11 mouse cellular contexts compared by ENCODE assay signal in genomic region chr7:142661046-142661445, GRCm38 (mm10). TPM values are rescaled to one million over a fixed set of nuclear protein-coding genes. Genes with fewer than 3 reads are reported as not detected.
A peak's percentile ranks its signal among the peaks of the same experiment; 100 is the strongest.
DNase-seq lines count a peak whose midpoint lies in the region; ATAC-seq lines count a peak whose summit lies in the region.
"Had no signal": no experiment of that assay in that cellular context is flagged by ENCODE, and none has a peak within 500 bp of the region (broad histone marks: within the 10 kb centered on the region; RNA-seq: fewer than 3 reads in every experiment).

No protein-coding gene starts in this region.

- H3K27me3 ChIP-seq in kidney, embryonic 14.5 days (ENCODE audit: control insufficient read depth, insufficient read depth, low read length), result peaks cover 86% of the 10 kb centered on the region
- peaks cover 97% of the 10 kb centered on the region for H3K27me3 ChIP-seq in forebrain, embryonic 11.5 days (ENCODE audit: control insufficient read depth, insufficient read depth, low read length)
- peaks cover 90% of the 10 kb centered on the region for H3K27me3 ChIP-seq in limb, embryonic 12.5 days
- peaks cover 64% of the 10 kb centered on the region for H3K27me3 ChIP-seq in neural tube, embryonic 14.5 days (ENCODE audit: control insufficient read depth, insufficient read depth, low read length)

- DNase-seq in kidney, postnatal 14 days, result no peak
- DNase-seq in forebrain, embryonic 11.5 days (ENCODE audit: low spot score), result no peak
- DNase-seq in spleen, adult 12 weeks (ENCODE audit: low spot score), result no peak
- DNase-seq in adrenal gland, adult 2 months, result no peak
- no peak for DNase-seq in layer of hippocampus, postnatal 36 days
- DNase-seq: cerebellum, postnatal 25 days had no signal

- peak overlapping the region; percentile 64 for H3K4me3 ChIP-seq in kidney, embryonic 14.5 days (ENCODE audit: low read length)
- peak overlapping the region; percentile 28 for H3K4me3 ChIP-seq in forebrain, embryonic 11.5 days (ENCODE audit: low read depth, low read length)
- peak overlapping the region; percentile 66 for H3K4me3 ChIP-seq in limb, embryonic 12.5 days (replicated peaks)
- H3K4me3 ChIP-seq in neural tube, embryonic 14.5 days (ENCODE audit: low read depth, low read length), result peak overlapping the region; percentile 20; the same call in 1 of the 2 replicates
- H3K4me3 ChIP-seq: megakaryocyte, embryonic 14.5 days had no signal

- peak overlapping the region; percentile 88 for H3K9ac ChIP-seq in kidney, embryonic 14.5 days (ENCODE audit: low read depth, low read length)
- no peak overlapping the region for H3K9ac ChIP-seq in forebrain, embryonic 11.5 days (ENCODE audit: low read length)
- peak overlapping the region; percentile 96 for H3K9ac ChIP-seq in limb, embryonic 12.5 days (replicated peaks)
- H3K9ac ChIP-seq in neural tube, embryonic 14.5 days (replicated peaks; ENCODE audit: low read depth, low read length), result no peak overlapping the region

- peaks cover 3% of the 10 kb centered on the region; the same call in 1 of the 2 replicates for H3K36me3 ChIP-seq in kidney, embryonic 14.5 days (ENCODE audit: control insufficient read depth, insufficient read depth, low read length)
- no peaks in the 10 kb centered on the region for H3K36me3 ChIP-seq in forebrain, embryonic 11.5 days (ENCODE audit: control insufficient read depth, insufficient read depth, low read length)
- peaks cover 13% of the 10 kb centered on the region for H3K36me3 ChIP-seq in limb, embryonic 12.5 days
- no peaks in the 10 kb centered on the region for H3K36me3 ChIP-seq in neural tube, embryonic 14.5 days (ENCODE audit: control insufficient read depth, insufficient read depth, low read length)

- H3K4me1 ChIP-seq in kidney, embryonic 14.5 days (ENCODE audit: control insufficient read depth, insufficient read depth, low read length), result peaks cover 16% of the 10 kb centered on the region
- peaks cover 12% of the 10 kb centered on the region for H3K4me1 ChIP-seq in forebrain, embryonic 11.5 days (replicated peaks; ENCODE audit: control insufficient read depth, insufficient read depth, low read length)
- peaks cover 33% of the 10 kb centered on the region for H3K4me1 ChIP-seq in limb, embryonic 12.5 days (replicated peaks)
- peaks cover 15% of the 10 kb centered on the region; the same call in 1 of the 2 replicates for H3K4me1 ChIP-seq in neural tube, embryonic 14.5 days (ENCODE audit: control insufficient read depth, insufficient read depth, low read length)

- WGBS in kidney, embryonic 14.5 days, result under 1% methylated on average over 25 of the region's 25 CpGs
- WGBS in forebrain, embryonic 11.5 days, result under 1% methylated on average over 25 of the region's 25 CpGs
- under 1% methylated on average over 25 of the region's 25 CpGs for WGBS in limb, embryonic 12.5 days
- WGBS in neural tube, embryonic 14.5 days, result 2% methylated on average over 25 of the region's 25 CpGs

- H3K4me2 ChIP-seq in kidney, embryonic 14.5 days (replicated peaks; ENCODE audit: low read depth, low read length), result peak overlapping the region; percentile 67
- H3K4me2 ChIP-seq in forebrain, embryonic 11.5 days (ENCODE audit: low read depth, low read length, severe bottlenecking), result peak overlapping the region; percentile 49
- peak overlapping the region; percentile 66 for H3K4me2 ChIP-seq in limb, embryonic 12.5 days
- no peak overlapping the region; the same call in 1 of the 2 replicates for H3K4me2 ChIP-seq in neural tube, embryonic 14.5 days (ENCODE audit: low read depth, low read length)

- ATAC-seq in kidney, embryonic 14.5 days (ENCODE audit: low FRiP score, low TSS enrichment), result no peak
- ATAC-seq in forebrain, embryonic 11.5 days (replicated peaks; ENCODE audit: low FRiP score), result no peak
- ATAC-seq in limb, embryonic 12.5 days (ENCODE audit: insufficient number of reproducible peaks, insufficient read depth, low FRiP score, low TSS enrichment, low read depth), result no peak
- no peak for ATAC-seq in neural tube, embryonic 14.5 days (ENCODE audit: low read depth)

- H3K27ac ChIP-seq in kidney, embryonic 14.5 days (ENCODE audit: low read depth, low read length), result peak overlapping the region; percentile 92
- H3K27ac ChIP-seq in forebrain, embryonic 11.5 days (ENCODE audit: low read depth, low read length), result no peak overlapping the region
- peak overlapping the region; percentile 98 for H3K27ac ChIP-seq in limb, embryonic 12.5 days
- H3K27ac ChIP-seq in neural tube, embryonic 14.5 days (ENCODE audit: low read depth, low read length), result no peak overlapping the region

- no peaks in the 10 kb centered on the region for H3K9me3 ChIP-seq in kidney, embryonic 14.5 days (ENCODE audit: control insufficient read depth, low read length)
- H3K9me3 ChIP-seq in forebrain, embryonic 11.5 days (ENCODE audit: control insufficient read depth, low read length), result no peaks in the 10 kb centered on the region
- H3K9me3 ChIP-seq in limb, embryonic 12.5 days, result no peaks in the 10 kb centered on the region
- no peaks in the 10 kb centered on the region for H3K9me3 ChIP-seq in neural tube, embryonic 14.5 days (ENCODE audit: control insufficient read depth, low read length)
- H3K9me3 ChIP-seq: megakaryocyte, embryonic 14.5 days had no signal

RNA-seq across cellular contexts. Expression of gene Igf2, which starts 5.6 kb away (rescaled TPM):
- polyA plus RNA-seq in kidney, embryonic 14.5 days (2014; fragmentation: Nextera tagmentation; extraction: Ambion mirVana), result 627 and 715 TPM in 2 replicates
- 121 and 141 TPM in 2 replicates for polyA plus RNA-seq in forebrain, embryonic 11.5 days (2014; fragmentation: Nextera tagmentation; extraction: Ambion mirVana)
- polyA plus RNA-seq in limb, embryonic 12.5 days (2016; fragmentation: Nextera tagmentation; extraction: Ambion mirVana), result 815 and 938 TPM in 2 replicates
- 24.6 and 171 TPM in 2 replicates for polyA plus RNA-seq in neural tube, embryonic 14.5 days (2014; fragmentation: Nextera tagmentation; extraction: Ambion mirVana)
- 10 to 100 TPM in 1 of 2 experiments, 1 to 10 TPM in 1; 8.6 to 13.1 TPM for total RNA-seq in adrenal gland, adult 2 months (2021)
- 22.4 and 32.0 TPM in 2 replicates for polyA plus RNA-seq in adrenal gland, adult 2 months (2012; rRNA removed)
- 100 to 1,000 TPM in 1 of 2 experiments, 10 to 100 TPM in 1; 61.7 to 106 TPM for total RNA-seq in layer of hippocampus, postnatal 36 days (2021)

RNA-seq across cellular contexts. Expression of gene Gm49394, which starts 8.7 kb away (rescaled TPM):
- not detected in 2 replicates for polyA plus RNA-seq in kidney, embryonic 14.5 days (2014; fragmentation: Nextera tagmentation; extraction: Ambion mirVana)
- polyA plus RNA-seq in forebrain, embryonic 11.5 days (2014; fragmentation: Nextera tagmentation; extraction: Ambion mirVana), result not detected in 2 replicates
- not detected in 2 replicates for polyA plus RNA-seq in limb, embryonic 12.5 days (2016; fragmentation: Nextera tagmentation; extraction: Ambion mirVana)
- not detected in 2 replicates for polyA plus RNA-seq in neural tube, embryonic 14.5 days (2014; fragmentation: Nextera tagmentation; extraction: Ambion mirVana)
- not detected for total RNA-seq in adrenal gland, adult 2 months (2021)
- not detected in 2 replicates for polyA plus RNA-seq in adrenal gland, adult 2 months (2012; rRNA removed)
- total RNA-seq in layer of hippocampus, postnatal 36 days (2021), result under 1 TPM in 1 of 2 experiments, not detected in 1; 0.32 TPM
- polyA plus RNA-seq: gonadal fat pad, adult 2 months had no signal

Comparison
In these comparisons a context has a peak if more than half of its experiments do, and no peak if none do; other contexts are left out.
1. H3K27ac ChIP-seq: peak in kidney, embryonic 14.5 days (single experiment) and limb, embryonic 12.5 days (single experiment); none in forebrain, embryonic 11.5 days (single experiment) and neural tube, embryonic 14.5 days (single experiment).
2. H3K9ac ChIP-seq: peak in kidney, embryonic 14.5 days (single experiment) and limb, embryonic 12.5 days (single experiment); none in forebrain, embryonic 11.5 days (single experiment) and neural tube, embryonic 14.5 days (single experiment).
3. Peak in every context shown above with its lines, with median percentiles within 50 percentile points of each other: H3K4me3 ChIP-seq.